Mouse (Mus musculus) Patski (cell line): ENCODE measurements at regions not wholly inside any gene's neighbourhood (a gene's known extent, or its start where the extent isn't known, plus 50 kb on each side); places are given as distances from the start of the nearest gene placed in this dataset.

Experiments used
- ATAC-seq: fragments of 100-300 bp; one replicate; pipeline ENCODE4 v1.8.0; 2021
- CTCF ChIA-PET: fragments of 350-600 bp; sonication (Branson Sonifier 250); formaldehyde crosslinking; loops from one replicate; lab custom pipeline; 2022; ENCODE audit warnings: inconsistent platforms; lab: Charles Lee
- POLR2A ChIA-PET: fragments of 350-600 bp; sonication (Branson Sonifier 250); formaldehyde crosslinking; loops from one replicate; lab custom pipeline; 2022; ENCODE audit warnings: antibody characterized with exemption, inconsistent platforms; lab: Charles Lee
- DNase-seq: peaks from one replicate; pipeline ENCODE4 v3.0.0-alpha.2; 2011; ENCODE audit warnings: low read depth, low spot score
- H3K27me3 ChIP-seq: fragments of 371-371 bp; one replicate; pipeline ENCODE4 v1.5.1; 2021
- CTCF ChIP-seq: fragments of 100-300 bp; IDR thresholded peaks from one replicate; pipeline ENCODE4 v1.5.1; 2021
- in situ Hi-C: fragments of 300-500 bp; cut with MboI; formaldehyde crosslinking; loops from 3 replicates; pipeline ENCODE4 v1.11.1; 2018; ENCODE audit warnings: low pct_unique_long_range_greater_than_20kb, mixed read lengths

DNA sequence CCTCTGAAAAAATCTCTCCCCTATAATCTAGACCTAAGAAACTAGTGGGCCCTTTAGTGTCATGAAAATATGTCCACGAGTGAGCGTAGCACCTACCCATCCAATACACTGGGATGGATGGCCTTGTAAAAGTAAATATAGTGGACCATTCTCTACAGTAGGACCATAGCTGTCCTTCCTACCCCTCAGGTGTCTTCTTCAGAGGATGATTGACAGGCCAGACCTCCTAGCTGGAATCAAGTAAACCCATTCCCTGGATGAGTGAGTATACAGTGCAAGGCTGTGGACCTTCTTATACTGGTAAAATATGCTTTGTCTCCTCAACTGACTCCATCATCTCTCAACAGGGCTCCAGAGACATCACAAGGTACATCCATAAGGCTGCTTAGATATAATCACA is 274.8 kb upstream of the Vstm2b start:
- TF ChIP-seq CTCF: no peak
- ATAC-seq (no peak), DNase-seq (no peak)
- in situ Hi-C loops: no loop called here
- ChIA-PET CTCF (no interaction called here), POLR2A (no interaction called here)
- H3K27me3 ChIP-seq: no peaks in the 10 kb centered on the region

DNA sequence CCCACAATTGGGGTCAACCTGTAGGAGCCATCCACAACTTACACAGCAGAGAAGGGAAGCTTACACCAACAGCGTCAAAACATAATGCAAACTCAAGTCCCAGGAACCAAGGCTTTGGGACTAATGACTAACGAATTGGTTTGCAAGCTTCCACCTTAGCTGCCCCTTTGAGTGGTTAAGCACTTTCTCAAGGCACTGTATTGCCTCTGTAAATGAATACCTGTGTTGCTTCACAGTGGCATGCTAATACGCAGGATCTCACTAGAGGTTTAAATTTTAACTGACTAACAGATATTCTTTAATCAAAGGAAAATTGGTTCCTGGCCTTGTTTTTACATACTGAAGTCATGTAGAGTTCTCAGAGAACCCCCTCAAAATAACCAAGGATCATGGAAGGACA is 261.8 kb upstream of the Vstm2b start:
- no peak for TF ChIP-seq CTCF
- ATAC-seq: no peak
- ChIA-PET CTCF (no interaction called here), POLR2A (no interaction called here)
- in situ Hi-C loops: no loop called here
- no peak for DNase-seq
- H3K27me3 ChIP-seq: peaks cover under 1% of the 10 kb centered on the region

DNA sequence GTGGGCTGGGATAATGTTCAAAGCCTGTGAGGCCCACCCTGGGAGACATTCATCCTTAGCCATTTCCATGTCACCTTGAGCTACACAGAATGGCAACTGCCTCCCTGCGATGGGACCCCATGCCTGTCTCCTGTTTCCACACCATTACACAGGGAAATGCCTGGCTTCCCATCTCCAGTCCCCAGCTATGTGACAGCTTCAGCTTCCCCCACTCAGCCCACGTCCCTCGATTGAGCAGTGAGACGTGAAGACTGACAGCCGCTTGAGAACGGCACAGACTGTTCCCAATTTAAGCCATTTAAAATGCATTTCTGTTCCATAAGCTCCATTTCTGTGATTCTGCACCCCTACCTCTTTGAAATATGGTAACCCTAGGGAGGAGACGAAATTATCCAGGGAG is 243.1 kb upstream of the Vstm2b start:
- in situ Hi-C loops: loop anchor here (25.0 kb wide), 1 partner anchor 343 kb away; no protein-coding TSS in a partner anchor
- ATAC-seq: no peak
- ChIA-PET CTCF (no interaction called here), POLR2A (no interaction called here)
- no peak for TF ChIP-seq CTCF
- H3K27me3 ChIP-seq: no peaks in the 10 kb centered on the region
- DNase-seq: no peak

DNA sequence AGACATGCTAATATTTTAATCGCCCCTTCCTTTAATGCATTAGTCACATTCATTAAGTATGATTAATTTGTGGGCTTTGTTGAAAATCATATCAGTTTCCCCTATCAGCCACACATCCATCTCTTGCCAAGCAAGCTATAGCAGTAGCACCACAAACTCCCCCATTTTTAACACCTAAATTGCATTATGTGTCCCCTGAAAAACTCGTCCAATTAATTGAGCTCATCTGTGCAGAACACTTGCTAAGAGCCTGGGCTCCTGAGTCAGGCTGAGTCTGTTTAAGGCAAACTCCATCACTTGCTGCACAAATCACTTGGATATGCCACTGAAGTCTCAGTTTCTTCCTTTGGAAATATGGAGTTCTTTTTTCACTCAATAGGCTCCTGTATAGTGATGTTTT is 242.7 kb upstream of the Vstm2b start:
- ATAC-seq (no peak), DNase-seq (no peak)
- ChIA-PET POLR2A (no interaction called here), CTCF (no interaction called here)
- in situ Hi-C loops: loop anchor here (25.0 kb wide), 1 partner anchor 343 kb away; no protein-coding TSS in a partner anchor
- H3K27me3 ChIP-seq: no peaks in the 10 kb centered on the region
- TF ChIP-seq CTCF: no peak

DNA sequence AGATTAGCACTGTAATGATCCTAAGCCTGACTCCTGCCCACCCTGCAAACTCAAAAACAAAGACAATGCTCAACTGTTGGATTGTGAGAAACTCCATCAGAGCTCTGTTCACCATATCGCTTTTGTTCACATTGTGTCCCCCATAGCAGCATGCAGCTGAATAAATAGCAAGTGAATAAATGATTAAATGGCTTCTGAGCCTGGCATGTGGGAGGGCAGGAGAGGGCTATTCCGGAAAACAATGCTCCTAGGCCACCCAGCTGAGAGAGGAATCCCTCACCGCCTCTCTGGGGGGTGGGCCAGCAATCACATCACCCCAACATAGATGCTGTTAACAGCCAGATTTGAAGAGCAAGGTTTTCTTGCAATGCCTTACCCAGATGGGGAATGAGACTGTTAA is 238.5 kb upstream of the Vstm2b start:
- DNase-seq (no peak), ATAC-seq (no peak)
- no peaks in the 10 kb centered on the region for H3K27me3 ChIP-seq
- ChIA-PET POLR2A (no interaction called here), CTCF (no interaction called here)
- in situ Hi-C loops: loop anchor here (25.0 kb wide), 1 partner anchor 347 kb away; no protein-coding TSS in a partner anchor
- TF ChIP-seq CTCF: no peak

DNA sequence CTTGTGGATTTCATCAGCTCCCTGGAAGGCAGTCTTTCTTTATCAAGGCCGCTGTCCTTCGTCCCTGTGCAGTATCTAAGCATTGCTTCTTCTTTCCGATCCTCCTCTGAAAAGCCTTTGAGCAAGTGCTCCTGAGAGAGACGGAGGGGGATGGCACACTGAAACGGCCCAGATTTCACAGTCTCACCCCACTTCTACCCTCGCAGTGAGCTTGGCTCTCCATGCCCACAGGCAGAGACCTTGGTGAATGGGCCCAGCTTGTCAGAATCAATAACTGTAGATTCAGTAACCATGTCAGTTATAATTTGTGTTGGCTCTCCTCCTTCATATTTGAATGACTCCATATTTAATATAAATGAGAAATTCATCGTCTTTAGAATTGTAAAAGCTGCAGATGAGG is 234.3 kb upstream of the Vstm2b start:
- peaks cover 3% of the 10 kb centered on the region for H3K27me3 ChIP-seq
- no peak for DNase-seq
- POLR2A ChIA-PET: no interaction called here
- ATAC-seq: no peak
- CTCF ChIA-PET: no interaction called here
- in situ Hi-C loops: loop anchor here (25.0 kb wide), 1 partner anchor 351 kb away; no protein-coding TSS in a partner anchor
- TF ChIP-seq CTCF: no peak

DNA sequence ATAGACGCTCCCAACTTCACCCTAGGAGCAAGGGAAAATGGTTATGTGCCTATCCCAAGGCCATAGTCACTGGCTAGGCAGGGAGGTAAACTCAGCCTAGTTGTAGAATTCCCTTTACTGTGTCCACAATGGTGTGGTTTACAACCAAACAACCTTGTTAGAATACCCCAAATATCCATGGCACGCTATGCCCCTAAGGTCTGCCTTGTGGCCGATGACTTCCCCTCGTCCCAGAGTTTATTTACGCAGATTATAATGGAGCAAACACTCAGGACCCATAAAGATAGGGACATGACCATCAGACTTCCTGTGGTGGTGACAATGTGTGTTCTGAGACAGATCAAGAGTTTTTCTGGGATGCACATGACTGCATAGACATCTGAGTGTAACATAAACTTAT is 231.5 kb upstream of the Vstm2b start:
- in situ Hi-C loops: loop anchor here (25.0 kb wide), 1 partner anchor 354 kb away; no protein-coding TSS in a partner anchor
- ATAC-seq (peak; percentile 93), DNase-seq (peak; percentile 51)
- CTCF ChIA-PET: no interaction called here
- peaks cover 3% of the 10 kb centered on the region for H3K27me3 ChIP-seq
- POLR2A ChIA-PET: no interaction called here
- TF ChIP-seq CTCF: no peak

DNA sequence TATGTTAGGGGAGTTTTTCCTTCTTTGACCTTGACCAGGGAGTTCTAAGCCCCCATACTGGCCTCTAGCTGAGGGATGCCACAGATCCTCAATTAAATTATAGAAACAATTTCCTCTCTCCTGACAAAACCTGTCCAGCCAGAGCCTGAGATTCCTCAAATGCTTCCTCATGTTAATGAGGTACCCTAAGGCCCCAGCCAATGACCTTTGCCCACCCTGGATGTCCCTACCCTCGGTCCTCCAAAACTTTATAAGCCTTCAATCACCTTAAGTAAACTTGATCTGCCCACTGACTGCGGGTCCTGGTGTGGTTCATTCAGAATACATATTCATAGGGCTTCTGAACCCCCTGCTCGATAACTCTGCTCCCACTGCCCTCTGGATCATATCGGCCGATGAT is 227.7 kb upstream of the Vstm2b start:
- POLR2A ChIA-PET: no interaction called here
- DNase-seq: no peak
- in situ Hi-C loops: loop anchor here (25.0 kb wide), 1 partner anchor 358 kb away; no protein-coding TSS in a partner anchor
- TF ChIP-seq CTCF: no peak
- H3K27me3 ChIP-seq: no peaks in the 10 kb centered on the region
- no peak for ATAC-seq
- CTCF ChIA-PET: no interaction called here

DNA sequence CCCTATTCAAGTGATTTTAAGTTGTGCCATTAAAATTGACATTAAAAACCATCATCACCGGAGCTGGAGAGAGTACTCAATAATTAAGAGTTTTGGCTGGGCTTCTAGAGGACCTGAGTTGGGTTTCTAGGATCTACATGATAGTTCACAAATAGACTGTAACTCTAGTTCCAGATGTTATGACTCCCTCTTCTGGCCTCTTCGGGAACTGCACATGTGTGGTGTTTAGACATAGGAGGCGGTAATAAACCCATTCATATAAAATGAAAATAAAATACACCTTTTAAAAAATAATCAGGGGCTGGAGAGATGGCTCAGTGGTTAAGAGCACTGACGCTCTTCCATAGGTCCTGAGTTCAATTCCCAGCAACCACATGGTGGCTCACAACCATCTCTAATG is 227.1 kb upstream of the Vstm2b start:
- DNase-seq: no peak
- in situ Hi-C loops: loop anchor here (25.0 kb wide), 1 partner anchor 359 kb away; no protein-coding TSS in a partner anchor
- POLR2A ChIA-PET: no interaction called here
- H3K27me3 ChIP-seq: no peaks in the 10 kb centered on the region
- TF ChIP-seq CTCF: peak; percentile 17
- CTCF ChIA-PET: no interaction called here
- ATAC-seq: no peak

DNA sequence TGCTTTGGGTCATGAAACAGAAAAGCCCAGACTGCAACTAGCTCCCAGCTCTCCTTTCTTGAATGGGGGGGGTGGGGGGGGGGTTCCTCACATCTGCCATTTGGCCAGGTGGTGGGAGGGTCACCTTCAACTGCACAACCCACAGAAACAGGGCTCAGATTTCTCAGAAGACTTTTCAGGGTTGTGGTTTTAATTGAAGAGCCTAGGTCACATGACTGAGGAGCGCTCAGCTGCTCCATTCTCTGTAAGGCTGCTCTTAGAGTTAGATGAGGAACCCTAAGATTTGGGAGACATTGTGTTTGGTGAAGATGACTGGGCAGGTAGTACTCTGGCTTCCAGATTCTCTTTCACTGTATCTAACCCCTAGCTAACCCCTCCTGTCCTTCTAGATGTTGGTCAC is 225.8 kb upstream of the Vstm2b start:
- in situ Hi-C loops: loop anchor here (25.0 kb wide), 1 partner anchor 360 kb away; no protein-coding TSS in a partner anchor
- no peak for ATAC-seq
- DNase-seq: no peak
- no peaks in the 10 kb centered on the region for H3K27me3 ChIP-seq
- TF ChIP-seq CTCF: no peak
- ChIA-PET POLR2A (no interaction called here), CTCF (no interaction called here)

DNA sequence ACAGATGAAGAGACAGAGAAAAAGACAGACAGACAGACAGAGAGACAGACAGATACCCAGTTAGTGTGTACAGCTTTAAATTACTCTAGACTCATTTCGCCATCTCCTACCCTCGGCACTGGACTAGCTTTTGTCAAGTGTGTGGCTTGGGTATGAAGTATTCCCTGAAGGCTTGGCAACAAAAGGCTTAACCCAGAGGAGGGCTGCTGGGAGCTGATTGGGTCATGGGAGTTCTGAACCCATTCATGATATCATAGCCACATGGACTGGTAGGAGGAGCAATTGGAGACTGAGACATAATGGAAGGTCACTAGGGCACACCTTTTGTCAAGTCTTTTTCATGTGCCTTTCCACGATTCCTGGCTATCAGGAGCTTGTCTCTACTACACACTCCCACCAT is 223.7 kb upstream of the Vstm2b start:
- in situ Hi-C loops: loop anchor here (25.0 kb wide), 1 partner anchor 362 kb away; no protein-coding TSS in a partner anchor
- TF ChIP-seq CTCF: no peak
- ATAC-seq (no peak), DNase-seq (no peak)
- ChIA-PET CTCF (no interaction called here), POLR2A (no interaction called here)
- H3K27me3 ChIP-seq: no peaks in the 10 kb centered on the region

DNA sequence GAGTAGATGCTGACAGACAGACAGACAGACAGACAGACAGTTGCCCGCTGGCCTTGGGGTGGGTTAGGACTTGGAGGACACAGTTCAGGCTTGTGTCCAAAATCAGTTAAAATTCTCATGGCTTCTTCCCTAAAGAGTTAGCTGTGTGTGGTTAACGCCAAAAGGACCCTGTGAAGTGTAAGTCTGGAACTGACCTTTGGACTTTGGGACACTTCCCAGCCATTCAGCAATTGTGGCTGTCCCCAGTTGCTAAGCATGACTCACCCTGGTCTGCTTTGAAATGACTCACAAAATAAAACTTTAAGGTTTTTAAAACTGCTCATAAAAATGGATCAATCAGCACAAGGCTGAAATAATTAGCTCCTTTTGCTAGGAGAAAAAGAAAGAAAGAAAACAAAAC is 220.5 kb upstream of the Vstm2b start:
- ATAC-seq (no peak), DNase-seq (no peak)
- TF ChIP-seq CTCF: no peak
- in situ Hi-C loops: no loop called here
- CTCF ChIA-PET: no interaction called here
- POLR2A ChIA-PET: no interaction called here
- H3K27me3 ChIP-seq: no peaks in the 10 kb centered on the region
